Mouse (Mus musculus): ENCODE measurements at regions not wholly inside any gene's neighbourhood (a gene's known extent, or its start where the extent isn't known, plus 50 kb on each side); places are given as distances from the start of the nearest gene placed in this dataset.
"Not testable (repeated sequence)": the region's sequence is repeated elsewhere in the genome, so short reads cannot be mapped to it uniquely, and the experiment has no call there.

DNA sequence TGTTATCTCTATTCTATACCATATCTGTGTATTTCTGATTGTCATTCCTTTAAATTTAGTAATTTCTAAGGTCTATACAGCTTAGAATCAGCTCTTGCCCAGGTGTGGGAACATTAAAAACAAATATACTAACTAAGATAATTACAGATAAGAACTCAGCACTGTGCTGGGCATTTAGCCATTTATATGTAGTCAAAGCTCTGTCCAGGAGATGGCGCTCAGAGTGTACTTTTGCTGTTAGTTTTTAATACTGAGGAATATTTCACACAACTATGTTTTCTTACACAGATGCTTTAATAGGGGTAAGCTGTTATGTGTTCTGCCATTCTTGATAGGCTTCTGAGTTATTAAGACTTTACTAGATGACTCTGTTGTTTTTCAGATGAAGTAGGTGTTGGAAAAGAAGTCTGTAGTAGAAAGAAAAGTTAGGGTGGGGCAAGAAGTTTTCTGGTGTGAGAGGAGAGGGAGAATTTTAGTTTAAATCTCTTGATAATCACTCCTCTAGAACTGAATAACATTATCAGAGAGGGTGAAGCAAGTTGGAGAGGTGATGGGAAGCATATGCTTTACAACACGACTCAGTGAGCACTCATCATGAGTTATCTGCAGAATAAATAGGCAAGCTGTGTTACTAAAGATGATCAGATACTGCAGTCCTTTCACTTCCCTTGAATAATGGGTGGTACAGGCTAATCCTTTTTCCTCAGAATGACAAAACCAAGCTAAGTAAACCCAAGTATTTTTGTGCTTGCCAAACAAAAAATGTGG is 64.1 kb upstream of the Tmem229a start:
- TF ChIP-seq CTCF (IDR thresholded peaks at IDR 0.05; ENCODE audit: low read depth), result peak; percentile 74
- Histone ChIP-seq H3K9me3 (ENCODE audit: control insufficient read depth) (no peaks in the 10 kb centered on the region), H3K36me3 (ENCODE audit: control insufficient read depth, insufficient read depth) (no peaks in the 10 kb centered on the region), H3K9ac (ENCODE audit: low read depth, low read length) (no peak overlapping the region), H3K4me3 (ENCODE audit: low read depth, low read length) (no peak overlapping the region), H3K4me1 (replicated peaks; ENCODE audit: control insufficient read depth, insufficient read depth, low read length) (no peaks in the 10 kb centered on the region), H3K27me3 (replicated peaks; ENCODE audit: control insufficient read depth, insufficient read depth, low read length) (no peaks in the 10 kb centered on the region), H3K4me2 (replicated peaks; ENCODE audit: low read depth) (no peak overlapping the region), H3K27ac (ENCODE audit: low read depth, low read length) (no peak overlapping the region)
- ATAC-seq, result no peak
- 10% methylated on average over 2 of the region's 2 CpGs for WGBS

DNA sequence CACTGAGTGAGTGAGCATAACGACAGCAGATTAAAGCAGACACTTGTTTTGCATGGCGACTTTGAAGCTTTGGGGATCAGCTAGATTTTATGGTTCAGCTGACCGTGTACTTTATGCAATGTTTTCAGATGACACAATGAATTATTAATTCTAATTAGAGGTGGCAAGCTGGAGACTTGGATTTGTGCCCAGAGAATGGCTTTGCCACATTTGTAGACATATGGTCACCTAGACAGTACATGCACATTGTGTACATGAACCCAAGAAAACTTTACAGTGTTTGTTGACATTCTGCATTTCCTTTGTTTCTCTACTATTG is 57.1 kb upstream of the Tmem229a start:
- no peaks in the 10 kb centered on the region for H3K36me3 ChIP-seq (ENCODE audit: control insufficient read depth, insufficient read depth)
- no peaks in the 10 kb centered on the region for H3K9me3 ChIP-seq (ENCODE audit: control insufficient read depth)
- H3K4me1 ChIP-seq (replicated peaks; ENCODE audit: control insufficient read depth, insufficient read depth, low read length), result no peaks in the 10 kb centered on the region
- H3K4me3 ChIP-seq (ENCODE audit: low read depth, low read length), result no peak overlapping the region
- H3K27ac ChIP-seq (ENCODE audit: low read depth, low read length), result no peak overlapping the region
- WGBS, result 42% methylated on average over 3 of the region's 3 CpGs
- no peak for ATAC-seq
- H3K9ac ChIP-seq (ENCODE audit: low read depth, low read length), result no peak overlapping the region
- no peaks in the 10 kb centered on the region for H3K27me3 ChIP-seq (replicated peaks; ENCODE audit: control insufficient read depth, insufficient read depth, low read length)
- H3K4me2 ChIP-seq (replicated peaks; ENCODE audit: low read depth), result no peak overlapping the region
- TF ChIP-seq CTCF (IDR thresholded peaks at IDR 0.05; ENCODE audit: low read depth), result no peak

DNA sequence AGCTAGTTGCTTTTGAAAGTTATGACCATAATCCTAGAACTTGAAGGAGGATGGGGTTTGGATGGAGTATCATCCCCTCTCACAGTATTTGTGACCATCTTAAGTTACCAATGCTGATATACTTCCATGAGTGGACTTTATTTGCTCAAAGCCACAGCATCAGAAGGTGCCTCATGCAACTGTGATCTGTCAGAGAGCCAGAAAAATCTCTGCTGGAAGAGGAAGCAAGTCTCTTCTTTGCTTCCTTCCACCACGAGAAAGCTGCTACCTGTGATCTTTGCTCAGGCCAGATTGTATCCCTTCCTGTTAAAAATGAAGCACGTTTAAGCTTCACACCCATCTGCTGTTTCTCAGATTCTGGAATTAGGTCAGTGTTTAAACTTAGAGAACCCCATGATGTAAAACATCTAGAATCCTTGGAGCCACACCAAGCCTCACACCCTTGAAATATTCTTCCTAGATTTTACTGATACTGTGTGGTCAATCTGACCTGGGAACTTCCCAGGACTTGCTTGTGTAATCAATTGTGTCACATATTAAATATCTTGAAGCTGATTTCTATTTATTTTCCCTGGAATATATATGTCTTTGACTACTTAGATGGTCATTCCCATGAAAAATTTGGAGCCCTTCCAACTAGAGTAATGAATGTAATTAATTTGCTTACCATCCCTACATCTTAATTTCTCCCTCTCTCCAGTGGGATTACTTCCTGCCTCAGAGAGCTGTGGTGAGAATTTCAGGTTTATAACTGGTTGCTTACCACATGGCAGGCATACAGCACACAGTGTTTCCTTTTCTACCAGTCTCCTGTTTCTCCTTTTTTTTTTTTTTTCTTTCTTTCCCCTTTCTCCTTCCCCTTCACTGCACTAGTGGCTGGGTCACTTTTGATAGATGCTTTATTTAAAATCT is 56.5 kb upstream of the Tmem229a start:
- Histone ChIP-seq H3K4me1 (replicated peaks; ENCODE audit: control insufficient read depth, insufficient read depth, low read length) (no peaks in the 10 kb centered on the region), H3K9ac (ENCODE audit: low read depth, low read length) (no peak overlapping the region), H3K9me3 (ENCODE audit: control insufficient read depth) (no peaks in the 10 kb centered on the region), H3K4me2 (replicated peaks; ENCODE audit: low read depth) (no peak overlapping the region), H3K36me3 (ENCODE audit: control insufficient read depth, insufficient read depth) (no peaks in the 10 kb centered on the region), H3K27me3 (replicated peaks; ENCODE audit: control insufficient read depth, insufficient read depth, low read length) (no peaks in the 10 kb centered on the region), H3K27ac (ENCODE audit: low read depth, low read length) (no peak overlapping the region), H3K4me3 (ENCODE audit: low read depth, low read length) (no peak overlapping the region)
- no peak for TF ChIP-seq CTCF (IDR thresholded peaks at IDR 0.05; ENCODE audit: low read depth)
- WGBS, result 32% methylated on average over 2 of the region's 2 CpGs
- ATAC-seq, result no peak

DNA sequence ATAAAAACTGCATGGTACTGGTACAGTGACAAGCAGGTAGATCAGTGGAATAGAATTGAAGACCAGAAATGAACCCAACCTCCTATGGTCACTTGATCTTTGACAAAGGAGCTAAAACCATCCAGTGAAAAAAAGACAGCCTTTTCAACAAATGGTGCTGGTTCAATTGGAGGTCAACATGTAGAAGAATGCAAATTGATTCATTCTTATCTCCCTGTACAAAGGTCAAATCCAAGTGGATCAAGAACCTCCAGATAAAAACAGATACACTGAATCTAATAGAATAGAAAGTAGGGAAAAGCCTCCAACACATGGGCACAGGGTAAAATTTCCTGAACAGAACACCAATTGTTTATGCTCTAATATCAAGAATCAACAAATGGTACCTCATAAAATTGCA is 52.8 kb upstream of the Tmem229a start:
- not testable (repeated sequence) for H3K9ac ChIP-seq (ENCODE audit: low read depth, low read length); H3K27ac ChIP-seq (ENCODE audit: low read depth, low read length); ATAC-seq; H3K36me3 ChIP-seq (ENCODE audit: control insufficient read depth, insufficient read depth); H3K9me3 ChIP-seq (ENCODE audit: control insufficient read depth); H3K27me3 ChIP-seq (replicated peaks; ENCODE audit: control insufficient read depth, insufficient read depth, low read length); H3K4me1 ChIP-seq (replicated peaks; ENCODE audit: control insufficient read depth, insufficient read depth, low read length); H3K4me2 ChIP-seq (replicated peaks; ENCODE audit: low read depth); H3K4me3 ChIP-seq (ENCODE audit: low read depth, low read length)

Measured in intestine, postnatal 0 days (tissue).